Mouse (Mus musculus) forebrain, embryonic 11.5 days (tissue): ENCODE data around the gene Cd86. TPM values are rescaled to one million over a fixed set of nuclear protein-coding genes. Genes with fewer than 3 reads are reported as not detected.

Experiments
- ATAC-seq: fragments of 200-750 bp; cut with Nextera tagmentation; replicated peaks from 2 replicates; pipeline ENCODE4 v1.8.0; 2017; ENCODE audit warnings: moderate TSS enrichment; ENCODE audit not compliant: low FRiP score
- DNase-seq: peaks from one replicate; pipeline ENCODE4 v3.0.0-alpha.2; 2017; ENCODE audit warnings: low spot score
- H3K27ac ChIP-seq: fragments of 300-500 bp; sonication (generic); 2 replicates; pipeline ENCODE4 v1.5.1; 2014; ENCODE audit warnings: low read depth, low read length
- H3K27me3 ChIP-seq: fragments of 300-500 bp; sonication (generic); 2 replicates; pipeline ENCODE4 v1.6.1; 2014; ENCODE audit warnings: mild to moderate bottlenecking, low read length, mixed read lengths; ENCODE audit not compliant: control insufficient read depth, insufficient read depth
- H3K36me3 ChIP-seq: fragments of 300-500 bp; sonication (generic); 2 replicates; pipeline ENCODE4 v1.6.1; 2014; ENCODE audit warnings: mild to moderate bottlenecking, low read length, moderate library complexity, mixed read lengths; ENCODE audit not compliant: control insufficient read depth, insufficient read depth
- H3K4me1 ChIP-seq: fragments of 300-500 bp; sonication (generic); replicated peaks from 2 replicates; pipeline ENCODE4 v1.6.1; 2014; ENCODE audit warnings: low read length, mixed read lengths; ENCODE audit not compliant: control insufficient read depth, insufficient read depth
- H3K4me2 ChIP-seq: fragments of 300-500 bp; sonication (generic); 2 replicates; pipeline ENCODE4 v1.6.1; 2014; ENCODE audit warnings: low read depth, mild to moderate bottlenecking, low read length, moderate library complexity, mixed read lengths; ENCODE audit not compliant: severe bottlenecking
- H3K4me3 ChIP-seq: fragments of 300-500 bp; sonication (generic); 2 replicates; pipeline ENCODE4 v1.5.1; 2014; ENCODE audit warnings: low read depth, low read length
- H3K9ac ChIP-seq: fragments of 300-500 bp; sonication (generic); 2 replicates; pipeline ENCODE4 v1.6.1; 2014; ENCODE audit warnings: low read length
- H3K9me3 ChIP-seq: fragments of 300-500 bp; sonication (generic); 2 replicates; pipeline ENCODE4 v1.6.1; 2016; ENCODE audit warnings: low read length, mixed read lengths; ENCODE audit not compliant: control insufficient read depth
- WGBS: fragments of 180-500 bp; shearing (Covaris S2); extraction: QIAGEN DNeasy Blood & Tissue Kit; methylation state at CpG from one replicate; pipeline ENCODE4 v1.1.7; 2014; 5-methylcytosine and 5-hydroxymethylcytosine counted together
- polyA plus RNA-seq: library from polyadenylated mRNA; unstranded; fragments of >200 nt; fragmentation: Nextera tagmentation; extraction: Ambion mirVana; gene quantifications from 2 replicates; pipeline ENCODE4 v1.2.1, GENCODE M21; 2014

Gene Cd86
- polyA plus RNA-seq, 1 experiment from 2014 or later, result 1.4 TPM

DNA sequence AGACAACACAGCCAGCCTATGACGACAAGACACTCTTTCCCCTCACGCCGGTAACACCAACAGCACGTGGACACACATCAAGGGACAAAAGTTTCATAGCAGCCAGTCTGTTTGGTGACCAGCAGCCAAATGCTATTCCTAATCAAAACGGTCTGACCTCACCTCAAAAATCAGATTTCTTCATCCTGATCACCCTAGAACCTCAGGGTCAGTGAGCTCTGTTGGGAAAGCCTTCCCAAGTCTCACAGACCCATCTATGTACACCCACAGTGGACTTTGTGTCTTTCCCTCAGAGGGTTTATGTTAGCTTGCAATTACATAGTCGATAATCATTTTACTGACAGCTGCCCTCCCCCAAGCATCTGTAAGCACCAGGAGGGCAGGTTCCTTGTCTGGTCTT is 106.3 kb downstream of the Cd86 start:
- no peak overlapping the region for H3K27ac ChIP-seq
- DNase-seq (no peak), ATAC-seq (no peak)
- peaks cover 5% of the 10 kb centered on the region for H3K27me3 ChIP-seq
- H3K9ac ChIP-seq, result no peak overlapping the region
- H3K36me3 ChIP-seq, result no peaks in the 10 kb centered on the region
- WGBS, result 89% methylated on average over 6 of the region's 6 CpGs
- no peaks in the 10 kb centered on the region for H3K9me3 ChIP-seq
- peaks cover 7% of the 10 kb centered on the region; the same call in 1 of the 2 replicates for H3K4me1 ChIP-seq
- H3K4me3 ChIP-seq, result no peak overlapping the region
- no peak overlapping the region for H3K4me2 ChIP-seq

DNA sequence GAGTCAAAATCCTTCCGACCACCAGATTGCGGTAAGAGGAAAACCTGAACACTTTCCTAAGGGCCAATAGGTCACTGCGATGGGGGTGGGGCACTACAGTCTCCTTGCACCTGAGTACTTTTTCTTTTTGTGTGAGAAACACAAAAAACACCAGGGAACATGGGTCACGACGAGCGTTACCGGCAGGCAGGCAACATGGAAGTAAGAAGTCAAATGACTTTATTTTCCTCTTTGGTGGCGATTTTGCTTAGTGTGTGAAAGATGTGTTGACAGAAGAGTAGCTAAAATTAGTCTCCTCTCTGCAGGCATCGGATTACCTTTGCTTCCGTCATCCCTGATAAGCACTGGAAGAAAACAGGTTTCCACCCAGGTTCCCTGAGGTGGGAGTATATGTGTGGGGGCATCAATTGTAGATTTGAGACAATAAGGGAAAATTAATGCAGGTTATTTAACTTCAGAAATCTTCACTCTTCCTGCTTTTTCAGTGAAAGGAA is 110.2 kb downstream of the Cd86 start:
- WGBS, result 80% methylated on average over 10 of the region's 10 CpGs
- H3K9me3 ChIP-seq, result no peaks in the 10 kb centered on the region; the same call in 1 of the 2 replicates
- peaks cover 2% of the 10 kb centered on the region for H3K27me3 ChIP-seq
- H3K4me1 ChIP-seq, result 0 out of 2 replicates have a peak, but pooled peaks cover 4% of the 10 kb centered on the region
- no peak for DNase-seq
- no peak overlapping the region for H3K27ac ChIP-seq
- no peak overlapping the region for H3K9ac ChIP-seq
- no peak for ATAC-seq
- H3K36me3 ChIP-seq, result no peaks in the 10 kb centered on the region
- no peak overlapping the region for H3K4me3 ChIP-seq
- H3K4me2 ChIP-seq, result no peak overlapping the region

Other genes starting within 250 kb of the Cd86 start
- not detected in 2 replicates for gene Stfa3, start 210.7 kb downstream of the Cd86 start, polyA plus RNA-seq
- 0.13 TPM in 1 of 2 replicates, not detected in the other for gene Casr, start 103.9 kb downstream of the Cd86 start, polyA plus RNA-seq
- 0.19 and 0.20 TPM in 2 replicates for gene Ildr1, start 27.9 kb upstream of the Cd86 start, polyA plus RNA-seq
- 1.8 and 2.7 TPM in 2 replicates for gene Slc15a2, start 118.9 kb upstream of the Cd86 start, polyA plus RNA-seq
- 68.0 and 72.7 TPM in 2 replicates for gene Iqcb1, start 162.3 kb upstream of the Cd86 start, polyA plus RNA-seq
- 0.99 and 1.4 TPM in 2 replicates for gene Eaf2, start 208.9 kb upstream of the Cd86 start, polyA plus RNA-seq
- 74.2 and 78.2 TPM in 2 replicates for gene Golgb1, start 209.1 kb upstream of the Cd86 start, polyA plus RNA-seq